Mouse (Mus musculus) intestine, embryonic 16.5 days (tissue): Measurements from ENCODE around the gene Rbm47. TPM values are rescaled to one million over a fixed set of nuclear protein-coding genes. Genes with fewer than 3 reads are reported as not detected.

Source experiments
- ATAC-seq: fragments of 200-750 bp; cut with Nextera tagmentation; 2 replicates; pipeline ENCODE4 v1.8.0; 2017; ENCODE audit warnings: moderate TSS enrichment, moderate library complexity
- H3K27ac ChIP-seq: fragments of 300-500 bp; sonication (generic); 2 replicates; pipeline ENCODE4 v1.5.1; 2014; ENCODE audit warnings: mild to moderate bottlenecking, low read length
- H3K27me3 ChIP-seq: fragments of 300-500 bp; sonication (generic); replicated peaks from 2 replicates; pipeline ENCODE4 v1.6.1; 2014; ENCODE audit warnings: low read length, control low read depth, mixed read lengths; ENCODE audit not compliant: control insufficient read depth, insufficient read depth
- H3K36me3 ChIP-seq: fragments of 300-500 bp; sonication (generic); 2 replicates; pipeline ENCODE4 v1.6.1; 2014; ENCODE audit warnings: low read length, control low read depth; ENCODE audit not compliant: control insufficient read depth, insufficient read depth
- H3K4me1 ChIP-seq: fragments of 300-500 bp; sonication (generic); 2 replicates; pipeline ENCODE4 v1.6.1; 2014; ENCODE audit warnings: low read length, control low read depth, mixed read lengths; ENCODE audit not compliant: control insufficient read depth, insufficient read depth
- H3K4me2 ChIP-seq: fragments of 300-500 bp; sonication (generic); 2 replicates; pipeline ENCODE4 v1.6.1; 2014; ENCODE audit warnings: low read depth, low read length, control low read depth
- H3K4me3 ChIP-seq: fragments of 300-500 bp; sonication (generic); 2 replicates; pipeline ENCODE4 v1.5.1; 2014; ENCODE audit warnings: mild to moderate bottlenecking, low read length
- H3K9ac ChIP-seq: fragments of 300-500 bp; sonication (generic); 2 replicates; pipeline ENCODE4 v1.6.1; 2014; ENCODE audit warnings: low read depth, low read length
- H3K9me3 ChIP-seq: fragments of 300-500 bp; sonication (generic); 2 replicates; pipeline ENCODE4 v1.6.1; 2016; ENCODE audit warnings: low read length, control low read depth; ENCODE audit not compliant: control insufficient read depth
- WGBS: fragments of 180-500 bp; shearing (Covaris S2); extraction: QIAGEN DNeasy Blood & Tissue Kit; methylation state at CpG from one replicate; pipeline ENCODE4 v1.1.7; 2014; 5-methylcytosine and 5-hydroxymethylcytosine counted together
- polyA plus RNA-seq: library from polyadenylated mRNA; unstranded; fragments of >200 nt; fragmentation: Nextera tagmentation; extraction: Ambion mirVana; gene quantifications from 2 replicates; pipeline ENCODE4 v1.2.1, GENCODE M21; 2015

The Rbm47 gene
- polyA plus RNA-seq, 1 experiment from 2014 or later, result 149 TPM

- H3K27me3 ChIP-seq, result no peaks in the 10 kb centered on the region
- peaks cover 9% of the 10 kb centered on the region for H3K4me1 ChIP-seq
- peak overlapping the region; percentile 82 for H3K27ac ChIP-seq
- no peaks in the 10 kb centered on the region for H3K9me3 ChIP-seq
- no peaks in the 10 kb centered on the region for H3K36me3 ChIP-seq
- peak overlapping the region; percentile 84 for H3K4me2 ChIP-seq
- H3K4me3 ChIP-seq, result peak overlapping the region; percentile 51
- ATAC-seq, result no peak
- 32% methylated on average over 2 of the region's 2 CpGs for WGBS
- 0 out of 2 replicates have a peak overlapping the region, but pooled peaks have one; percentile 43 for H3K9ac ChIP-seq
Measured at GRCm38 (mm10) chr5:66070350-66070749, 102.6 kb downstream of the Rbm47 start.

- H3K27me3 ChIP-seq, result no peaks in the 10 kb centered on the region
Measured at GRCm38 (mm10) chr5:66069470-66070144, 103.3 kb downstream of the Rbm47 start.

GRCm38 (mm10) chr5:66069133-66069469, 103.8 kb downstream of the Rbm47 start:
- Histone ChIP-seq H3K27ac (peak overlapping the region; percentile 52; the same call in 1 of the 2 replicates), H3K9ac (0 out of 2 replicates have a peak overlapping the region, but pooled peaks have one; percentile 32), H3K36me3 (no peaks in the 10 kb centered on the region), H3K27me3 (no peaks in the 10 kb centered on the region), H3K4me2 (peak overlapping the region; percentile 84), H3K4me3 (peak overlapping the region; percentile 51), H3K9me3 (no peaks in the 10 kb centered on the region), H3K4me1 (peaks cover 12% of the 10 kb centered on the region)
- 42% methylated on average over 7 of the region's 7 CpGs for WGBS
- ATAC-seq, result no peak

More at GRCm38 (mm10) chr5:66069470-66070144, 103.3 kb downstream of the Rbm47 start:
- Histone ChIP-seq H3K9me3 (no peaks in the 10 kb centered on the region), H3K9ac (peak overlapping the region; percentile 65), H3K4me3 (peak overlapping the region; percentile 51), H3K4me2 (peak overlapping the region; percentile 84), H3K36me3 (no peaks in the 10 kb centered on the region), H3K27ac (peak overlapping the region; percentile 82), H3K4me1 (peaks cover 8% of the 10 kb centered on the region)
- ATAC-seq, result peak; percentile 91
- WGBS, result 4% methylated on average over 27 of the region's 27 CpGs

GRCm38 (mm10) chr5:66068068-66068920, 104.6 kb downstream of the Rbm47 start:
- no peak overlapping the region for H3K4me2 ChIP-seq
- WGBS, result 80% methylated on average over 12 of the region's 12 CpGs
- H3K27me3 ChIP-seq, result no peaks in the 10 kb centered on the region
- H3K36me3 ChIP-seq, result no peaks in the 10 kb centered on the region
- no peak overlapping the region for H3K9ac ChIP-seq
- H3K4me1 ChIP-seq, result peaks cover 12% of the 10 kb centered on the region
- H3K4me3 ChIP-seq, result no peak overlapping the region
- H3K9me3 ChIP-seq, result no peaks in the 10 kb centered on the region; the same call in 1 of the 2 replicates
- ATAC-seq, result no peak
- no peak overlapping the region for H3K27ac ChIP-seq

GRCm38 (mm10) chr5:66067219-66067618, 105.7 kb downstream of the Rbm47 start:
- no peak for ATAC-seq
- no peaks in the 10 kb centered on the region for H3K27me3 ChIP-seq
- no peaks in the 10 kb centered on the region; the same call in 1 of the 2 replicates for H3K9me3 ChIP-seq
- H3K36me3 ChIP-seq, result no peaks in the 10 kb centered on the region
- WGBS, result 68% methylated on average over 7 of the region's 7 CpGs
- H3K9ac ChIP-seq, result no peak overlapping the region
- H3K4me2 ChIP-seq, result no peak overlapping the region
- H3K4me3 ChIP-seq, result no peak overlapping the region
- H3K27ac ChIP-seq, result peak overlapping the region; percentile 36; the same call in 1 of the 2 replicates
- H3K4me1 ChIP-seq, result peaks cover 12% of the 10 kb centered on the region

GRCm38 (mm10) chr5:66062930-66063220, 110.0 kb downstream of the Rbm47 start:
- H3K4me1 ChIP-seq, result peaks cover 3% of the 10 kb centered on the region; the same call in 1 of the 2 replicates
- H3K27ac ChIP-seq, result no peak overlapping the region
- H3K9ac ChIP-seq, result no peak overlapping the region
- ATAC-seq, result peak; percentile 43
- H3K27me3 ChIP-seq, result no peaks in the 10 kb centered on the region
- no peak overlapping the region for H3K4me3 ChIP-seq
- H3K9me3 ChIP-seq, result no peaks in the 10 kb centered on the region; the same call in 1 of the 2 replicates
- H3K4me2 ChIP-seq, result no peak overlapping the region
- WGBS, result 57% methylated on average over 3 of the region's 3 CpGs
- no peaks in the 10 kb centered on the region for H3K36me3 ChIP-seq

GRCm38 (mm10) chr5:66062046-66062929, 110.6 kb downstream of the Rbm47 start:
- WGBS, result 64% methylated on average over 19 of the region's 19 CpGs
- no peak overlapping the region for H3K27ac ChIP-seq
- no peaks in the 10 kb centered on the region for H3K36me3 ChIP-seq
- H3K9ac ChIP-seq, result no peak overlapping the region
- H3K4me3 ChIP-seq, result no peak overlapping the region
- peaks cover 3% of the 10 kb centered on the region; the same call in 1 of the 2 replicates for H3K4me1 ChIP-seq
- no peaks in the 10 kb centered on the region for H3K27me3 ChIP-seq
- no peaks in the 10 kb centered on the region; the same call in 1 of the 2 replicates for H3K9me3 ChIP-seq
- 0 out of 2 replicates have a peak, but pooled peaks have one; percentile 3 for ATAC-seq
- no peak overlapping the region for H3K4me2 ChIP-seq

- Histone ChIP-seq H3K9ac (no peak overlapping the region), H3K4me3 (no peak overlapping the region), H3K36me3 (no peaks in the 10 kb centered on the region), H3K9me3 (no peaks in the 10 kb centered on the region; the same call in 1 of the 2 replicates), H3K27ac (no peak overlapping the region), H3K27me3 (no peaks in the 10 kb centered on the region), H3K4me1 (0 out of 2 replicates have a peak, but pooled peaks cover 3% of the 10 kb centered on the region), H3K4me2 (no peak overlapping the region)
- 86% methylated on average over 4 of the region's 4 CpGs for WGBS
- ATAC-seq, result no peak
Measured at GRCm38 (mm10) chr5:66061667-66062045, 111.3 kb downstream of the Rbm47 start.

- H3K9me3 ChIP-seq, result no peaks in the 10 kb centered on the region; the same call in 1 of the 2 replicates
- no peak for ATAC-seq
- no peak overlapping the region for H3K4me3 ChIP-seq
- H3K27ac ChIP-seq, result no peak overlapping the region
- no peaks in the 10 kb centered on the region for H3K4me1 ChIP-seq
- H3K4me2 ChIP-seq, result no peak overlapping the region
- no peaks in the 10 kb centered on the region for H3K36me3 ChIP-seq
- no peak overlapping the region for H3K9ac ChIP-seq
- WGBS, result 85% methylated on average over 5 of the region's 5 CpGs
- no peaks in the 10 kb centered on the region for H3K27me3 ChIP-seq
Measured at GRCm38 (mm10) chr5:66058844-66059243, 114.1 kb downstream of the Rbm47 start.
